Mouse (Mus musculus) lung, postnatal 0 days (tissue): ENCODE data around the gene Stxbp4. TPM values are rescaled to one million over a fixed set of nuclear protein-coding genes. Genes with fewer than 3 reads are reported as not detected.
A peak's percentile ranks its signal among the peaks of the same experiment; 100 is the strongest.

Experiments
- ATAC-seq: fragments of 200-750 bp; cut with Nextera tagmentation; 2 replicates; pipeline ENCODE4 v1.8.0; 2017; ENCODE audit warnings: moderate library complexity
- DNase-seq: peaks from one replicate; pipeline ENCODE4 v3.0.0-alpha.2; 2016; ENCODE audit warnings: low spot score
- H3K27ac ChIP-seq: fragments of 300-500 bp; sonication (generic); 2 replicates; pipeline ENCODE4 v1.5.1; 2014; ENCODE audit warnings: antibody characterized with exemption, mild to moderate bottlenecking, low read length, mixed read lengths
- H3K27me3 ChIP-seq: fragments of 300-500 bp; sonication (generic); replicated peaks from 2 replicates; pipeline ENCODE4 v1.6.1; 2014; ENCODE audit warnings: low read length, mixed read lengths; ENCODE audit not compliant: insufficient read depth
- H3K36me3 ChIP-seq: fragments of 300-500 bp; sonication (generic); 2 replicates; pipeline ENCODE4 v1.6.1; 2014; ENCODE audit warnings: low read length, mixed read lengths; ENCODE audit not compliant: insufficient read depth
- H3K4me1 ChIP-seq: fragments of 300-500 bp; sonication (generic); 2 replicates; pipeline ENCODE4 v1.6.1; 2014; ENCODE audit warnings: antibody characterized with exemption, low read depth, low read length, mixed read lengths; ENCODE audit not compliant: insufficient read depth
- H3K4me2 ChIP-seq: fragments of 300-500 bp; sonication (generic); replicated peaks from 2 replicates; pipeline ENCODE4 v1.6.1; 2014; ENCODE audit warnings: low read depth, mild to moderate bottlenecking, low read length, moderate library complexity, mixed read lengths
- H3K4me3 ChIP-seq: fragments of 300-500 bp; sonication (generic); 2 replicates; pipeline ENCODE4 v1.5.1; 2014; ENCODE audit warnings: low read depth, low read length
- H3K9ac ChIP-seq: fragments of 300-500 bp; sonication (generic); replicated peaks from 2 replicates; pipeline ENCODE4 v1.6.1; 2014; ENCODE audit warnings: low read depth, mild to moderate bottlenecking
- H3K9me3 ChIP-seq: fragments of 300-500 bp; sonication (generic); 2 replicates; pipeline ENCODE4 v1.6.1; 2016; ENCODE audit warnings: low read length, mixed read lengths
- CTCF ChIP-seq: IDR thresholded peaks from 2 replicates; pipeline ENCODE4 v1.5.1; 2016; ENCODE audit warnings: antibody characterized with exemption, mild to moderate bottlenecking
- EP300 ChIP-seq: IDR thresholded peaks from 2 replicates; pipeline ENCODE4 v1.6.1; 2016; ENCODE audit warnings: antibody characterized with exemption, mild to moderate bottlenecking, control low read depth
- WGBS: fragments of 180-500 bp; shearing (Covaris S2); extraction: QIAGEN DNeasy Blood & Tissue Kit; methylation state at CpG from one replicate; pipeline ENCODE4 v1.1.7; 2014; 5-methylcytosine and 5-hydroxymethylcytosine counted together
- polyA plus RNA-seq: library from polyadenylated mRNA; unstranded; fragments of >200 nt; fragmentation: Nextera tagmentation; extraction: Ambion mirVana; gene quantifications from 2 replicates; pipeline ENCODE4 v1.2.1, GENCODE M21; 2015

Stxbp4 gene
- polyA plus RNA-seq, 1 experiment from 2014 or later: 4.2 TPM

DNA sequence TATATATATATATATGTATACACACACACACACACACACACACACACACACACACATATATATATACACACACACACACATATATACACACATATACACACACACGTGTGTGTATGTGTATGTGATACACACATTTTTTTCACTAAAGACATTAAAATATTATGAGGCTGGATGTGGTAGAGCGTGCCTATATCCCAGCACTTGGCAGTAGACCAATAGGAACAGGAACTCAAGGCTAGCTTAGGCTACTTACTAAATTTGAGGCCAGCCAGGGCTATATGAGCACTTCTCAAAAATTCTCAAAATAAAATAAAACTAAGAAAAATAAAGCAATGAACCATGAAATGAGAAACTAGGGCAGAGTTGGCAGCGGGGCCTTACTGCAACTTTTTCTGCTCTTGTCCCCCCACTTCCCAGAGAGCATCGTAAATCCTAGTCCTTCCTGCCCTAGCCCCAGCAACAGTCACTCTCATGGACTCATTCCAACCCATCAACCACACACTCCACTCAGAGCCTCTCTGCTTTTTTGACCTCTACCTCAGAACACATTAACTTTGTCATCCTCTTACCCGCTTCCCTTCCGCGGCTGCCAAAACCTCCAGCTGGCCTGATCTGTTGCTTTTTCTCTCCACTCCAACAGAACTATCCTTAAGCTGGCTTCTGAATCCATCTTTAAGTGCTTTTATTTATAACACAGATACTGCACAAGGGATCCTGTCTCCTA, 60.7 kb downstream of the Stxbp4 start:
- Histone ChIP-seq H3K9me3 (no peaks in the 10 kb centered on the region), H3K27me3 (no peaks in the 10 kb centered on the region), H3K4me1 (no peaks in the 10 kb centered on the region), H3K4me3 (no peak overlapping the region), H3K4me2 (no peak overlapping the region), H3K27ac (no peak overlapping the region), H3K36me3 (no peaks in the 10 kb centered on the region), H3K9ac (no peak overlapping the region)
- peak; percentile 81 for DNase-seq
- peak; percentile 81 for ATAC-seq
- TF ChIP-seq CTCF: no peak
- TF ChIP-seq EP300: no peak
- 50% methylated on average over 7 of the region's 7 CpGs for WGBS

DNA sequence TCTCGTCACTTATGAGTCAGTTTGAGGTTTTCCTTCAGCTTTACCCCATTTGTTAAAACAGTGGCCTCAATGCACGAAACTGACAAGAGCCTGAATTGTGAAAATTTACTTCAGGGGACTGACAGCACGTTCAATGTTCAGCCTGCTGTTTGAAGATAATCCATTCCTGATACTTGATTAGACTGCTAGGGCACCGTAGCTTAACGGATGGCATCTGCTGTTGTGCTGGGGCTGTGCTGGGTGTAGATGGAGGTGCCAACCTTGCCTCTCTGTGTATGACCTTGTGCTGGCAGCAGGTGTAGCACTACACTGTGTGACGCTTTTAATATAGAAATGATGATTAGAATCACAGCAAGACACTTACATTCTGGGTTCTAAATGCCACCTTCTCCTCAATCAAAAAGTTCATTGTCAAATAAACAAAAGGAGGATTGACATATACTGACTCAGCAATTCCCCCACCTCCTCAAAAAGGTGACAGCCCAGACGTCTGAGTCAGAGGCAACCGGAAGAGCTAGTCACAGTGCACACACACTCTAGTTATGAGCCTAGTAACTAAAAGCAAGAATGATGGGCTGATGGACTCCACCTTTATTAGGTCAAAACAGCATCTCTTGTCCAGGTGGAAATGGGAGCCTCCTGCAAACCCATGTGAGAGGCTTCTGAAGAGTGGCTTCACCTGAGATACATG, 61.5 kb downstream of the Stxbp4 start:
- ATAC-seq: no peak
- no peak overlapping the region for H3K4me2 ChIP-seq
- H3K36me3 ChIP-seq: no peaks in the 10 kb centered on the region
- H3K4me3 ChIP-seq: no peak overlapping the region
- TF ChIP-seq EP300: no peak
- TF ChIP-seq CTCF: no peak
- no peaks in the 10 kb centered on the region for H3K4me1 ChIP-seq
- no peak overlapping the region for H3K9ac ChIP-seq
- no peak overlapping the region for H3K27ac ChIP-seq
- no peak for DNase-seq
- WGBS: 66% methylated on average over 8 of the region's 8 CpGs
- no peaks in the 10 kb centered on the region for H3K27me3 ChIP-seq
- no peaks in the 10 kb centered on the region for H3K9me3 ChIP-seq

DNA sequence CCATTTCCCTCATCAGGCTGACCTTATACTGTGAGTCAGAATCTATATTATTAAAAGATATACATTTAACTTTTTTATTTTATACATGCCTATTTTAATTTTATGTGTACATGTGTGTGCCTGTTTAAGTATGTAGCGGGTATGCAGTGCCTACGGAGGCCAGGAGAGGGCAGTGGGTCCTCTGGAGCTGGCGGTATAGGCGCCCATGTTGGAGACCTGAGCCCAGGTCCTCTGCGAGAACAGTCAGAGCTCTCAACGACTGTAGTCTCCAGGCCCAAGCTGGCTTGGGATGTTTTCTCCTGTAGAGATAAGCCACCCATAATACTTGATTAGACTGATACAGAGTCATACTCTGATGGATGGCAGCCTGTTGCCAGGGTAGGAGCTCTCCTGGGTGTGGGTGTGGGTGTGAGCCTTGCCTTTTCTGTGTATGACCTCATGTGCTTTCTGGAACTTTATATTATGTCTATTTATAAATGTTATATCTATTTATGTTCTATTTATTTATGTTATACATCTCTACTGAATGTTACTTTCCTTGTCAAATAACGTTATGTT, 62.3 kb downstream of the Stxbp4 start:
- no peak for TF ChIP-seq EP300
- TF ChIP-seq CTCF: peak; percentile 34
- no peak overlapping the region for H3K9ac ChIP-seq
- H3K4me1 ChIP-seq: no peaks in the 10 kb centered on the region

DNA sequence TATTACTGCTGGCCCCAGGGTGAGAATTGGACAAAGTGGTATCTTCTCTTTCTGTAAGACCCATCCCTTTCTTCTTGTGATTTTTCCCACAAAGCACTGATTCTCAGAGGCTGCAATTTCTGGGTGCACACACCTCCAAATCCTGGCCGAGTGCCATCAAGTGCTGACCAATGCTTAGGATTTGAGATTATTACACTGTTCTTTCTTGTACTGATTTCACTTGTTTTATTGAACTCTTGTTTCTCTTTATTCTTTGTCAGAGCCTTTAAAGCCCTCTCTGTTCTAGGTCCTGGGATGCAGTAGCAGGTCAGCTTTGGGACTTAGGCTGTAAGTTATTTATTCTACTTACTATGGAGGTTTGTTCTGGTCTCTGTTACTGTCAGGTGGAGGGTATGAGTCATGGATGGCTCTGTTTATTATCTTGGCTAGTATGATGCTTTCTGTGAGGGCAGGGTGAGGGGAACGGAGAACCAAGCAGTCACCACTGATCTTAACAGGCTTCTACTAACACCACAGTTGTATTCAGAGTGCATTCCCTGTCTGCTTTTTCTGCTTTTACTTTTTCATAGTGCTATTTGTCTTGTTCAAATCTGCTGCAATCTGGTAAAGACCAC, 67.1 kb downstream of the Stxbp4 start:
- H3K9me3 ChIP-seq: no peaks in the 10 kb centered on the region
- DNase-seq (no peak), ATAC-seq (no peak)
- H3K27ac ChIP-seq: no peak overlapping the region
- no peaks in the 10 kb centered on the region for H3K4me1 ChIP-seq
- WGBS: 76% methylated on average over 2 of the region's 2 CpGs
- H3K4me2 ChIP-seq: no peak overlapping the region
- no peak overlapping the region for H3K4me3 ChIP-seq
- TF ChIP-seq CTCF (no peak), EP300 (no peak)
- no peak overlapping the region for H3K9ac ChIP-seq
- no peaks in the 10 kb centered on the region for H3K36me3 ChIP-seq
- no peaks in the 10 kb centered on the region for H3K27me3 ChIP-seq

More for the DNA sequence above, 62.3 kb downstream of the Stxbp4 start:
- Histone ChIP-seq H3K4me2 (no peak overlapping the region), H3K4me3 (no peak overlapping the region), H3K9me3 (no peaks in the 10 kb centered on the region), H3K27me3 (no peaks in the 10 kb centered on the region), H3K27ac (no peak overlapping the region), H3K36me3 (no peaks in the 10 kb centered on the region)
- DNase-seq: no peak
- no peak for ATAC-seq
- 90% methylated on average over 7 of the region's 7 CpGs for WGBS

DNA sequence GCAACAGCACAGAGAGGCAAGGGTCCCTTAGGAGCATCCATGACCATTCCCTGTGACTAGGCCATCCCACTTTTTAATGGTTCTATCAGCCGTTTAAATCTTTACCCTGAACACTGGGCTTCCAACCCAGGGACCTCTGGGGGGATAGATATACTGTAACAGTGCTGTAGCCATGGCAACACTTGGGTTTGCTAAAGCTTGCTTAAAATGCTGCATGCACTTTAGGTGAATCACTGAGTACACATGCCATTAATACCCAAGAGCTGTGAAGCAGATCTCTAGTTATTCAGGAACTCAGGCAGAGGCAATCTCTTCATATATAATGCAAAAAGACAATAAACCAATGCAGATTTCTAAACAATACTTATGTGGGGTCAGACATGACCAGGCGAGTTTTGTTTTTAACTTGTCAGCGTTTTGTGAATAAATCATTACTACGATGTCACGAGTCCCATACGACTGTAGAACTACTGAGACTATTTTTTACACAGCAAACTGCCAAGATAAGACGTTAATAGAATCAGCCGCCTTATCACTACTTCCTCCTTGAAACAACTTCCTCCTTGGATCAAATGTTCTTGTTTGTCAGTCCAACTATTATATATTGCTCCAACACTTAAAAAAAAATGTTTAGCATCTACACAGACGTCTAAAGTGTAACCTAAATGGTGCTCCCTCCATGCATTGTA, 79.4 kb downstream of the Stxbp4 start:
- Histone ChIP-seq H3K36me3 (no peaks in the 10 kb centered on the region), H3K4me3 (no peak overlapping the region), H3K27me3 (no peaks in the 10 kb centered on the region), H3K4me2 (no peak overlapping the region), H3K27ac (no peak overlapping the region), H3K9ac (no peak overlapping the region), H3K9me3 (no peaks in the 10 kb centered on the region), H3K4me1 (no peaks in the 10 kb centered on the region)
- ATAC-seq (peak; percentile 43; the same call in 1 of the 2 replicates), DNase-seq (peak; percentile 32)
- WGBS: 26% methylated on average over 9 of the region's 9 CpGs
- TF ChIP-seq CTCF: no peak
- TF ChIP-seq EP300: no peak

DNA sequence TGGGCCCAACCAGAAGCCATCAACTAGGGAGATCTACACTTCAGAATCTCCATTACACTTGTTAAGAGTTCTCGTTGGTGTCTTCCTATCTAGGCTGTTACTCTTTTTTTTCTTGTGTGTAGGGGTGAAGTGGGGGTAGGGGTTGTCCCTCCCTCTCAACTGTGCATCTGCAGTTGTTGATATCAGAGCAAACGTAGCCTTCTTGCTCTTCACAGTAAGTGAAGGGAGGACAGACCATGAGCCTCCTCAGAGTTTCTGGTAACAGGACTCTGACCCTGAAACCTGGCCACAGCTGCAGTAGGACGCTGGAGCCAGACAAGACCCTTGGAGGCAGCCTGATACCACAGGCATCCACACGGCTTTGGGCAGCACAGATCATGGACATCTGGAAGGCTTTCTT, 81.4 kb downstream of the Stxbp4 start:
- whole genome bisulfite sequencing: 67% methylated on average over 4 of the region's 4 CpGs
- no peak for ATAC-seq

More for the DNA sequence above, 81.4 kb downstream of the Stxbp4 start:
- Histone ChIP-seq H3K27ac (no peak overlapping the region), H3K9me3 (no peaks in the 10 kb centered on the region), H3K4me3 (no peak overlapping the region), H3K27me3 (no peaks in the 10 kb centered on the region), H3K4me2 (no peak overlapping the region), H3K9ac (no peak overlapping the region), H3K4me1 (no peaks in the 10 kb centered on the region), H3K36me3 (no peaks in the 10 kb centered on the region)
- DNase-seq: no peak
- no peak for TF ChIP-seq EP300
- TF ChIP-seq CTCF: no peak
